Mouse (Mus musculus) spleen, postnatal 4 days (tissue): ENCODE results near the gene Cryl1.

ENCODE experiments used
- DNase-seq, 2 experiments: peaks; one replicate each; pipeline ENCODE4 v3.0.0; 2022; ENCODE audit warnings: low spot score in 2 of 2

The Cryl1 gene

GRCm38 (mm10) chr14:57398065-57398757 lies at the start of gene Cryl1:
TSS of gene Cryl1 (minus strand) at chr14:57398529.
- DNase-seq: peak; percentile 97

- no peak for DNase-seq
Measured at GRCm38 (mm10) chr14:57430451-57430850, 32.1 kb upstream of the Cryl1 start.

GRCm38 (mm10) chr14:57424212-57424561 lies 25.9 kb upstream of the Cryl1 start:
- no peak for DNase-seq

- peak; percentile 85 to 92 for DNase-seq
Measured at GRCm38 (mm10) chr14:57423432-57424211, 25.3 kb upstream of the Cryl1 start, which contains the start of gene Ift88. TSS of gene Ift88 (plus strand) at chr14:57424062.

GRCm38 (mm10) chr14:57417187-57417586 lies 18.9 kb upstream of the Cryl1 start:
- DNase-seq: no peak

- no peak for DNase-seq
Measured at GRCm38 (mm10) chr14:57412166-57412565, 13.8 kb upstream of the Cryl1 start.

GRCm38 (mm10) chr14:57409106-57409505 lies 10.8 kb upstream of the Cryl1 start:
- DNase-seq: no peak

DNA sequence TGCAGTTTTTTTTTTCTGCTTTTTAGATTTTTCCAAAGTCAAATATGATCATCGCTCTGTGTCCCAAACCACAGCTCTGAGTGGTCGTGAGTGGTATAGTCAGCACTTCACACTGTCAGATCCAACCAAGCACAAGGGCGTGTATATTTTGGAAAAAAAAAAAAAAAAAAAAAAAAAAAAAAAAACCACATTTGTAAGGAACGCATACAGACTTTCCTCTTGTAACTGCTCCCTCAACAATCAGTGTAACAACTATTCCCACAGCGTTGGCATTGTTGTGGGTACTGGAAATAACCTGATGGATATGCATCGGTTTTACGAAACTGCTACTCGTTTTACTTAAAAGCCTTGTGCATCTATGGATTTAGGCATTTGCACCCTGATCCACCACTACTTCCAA lies 9.8 kb upstream of the Cryl1 start:
- no peak for DNase-seq

DNA sequence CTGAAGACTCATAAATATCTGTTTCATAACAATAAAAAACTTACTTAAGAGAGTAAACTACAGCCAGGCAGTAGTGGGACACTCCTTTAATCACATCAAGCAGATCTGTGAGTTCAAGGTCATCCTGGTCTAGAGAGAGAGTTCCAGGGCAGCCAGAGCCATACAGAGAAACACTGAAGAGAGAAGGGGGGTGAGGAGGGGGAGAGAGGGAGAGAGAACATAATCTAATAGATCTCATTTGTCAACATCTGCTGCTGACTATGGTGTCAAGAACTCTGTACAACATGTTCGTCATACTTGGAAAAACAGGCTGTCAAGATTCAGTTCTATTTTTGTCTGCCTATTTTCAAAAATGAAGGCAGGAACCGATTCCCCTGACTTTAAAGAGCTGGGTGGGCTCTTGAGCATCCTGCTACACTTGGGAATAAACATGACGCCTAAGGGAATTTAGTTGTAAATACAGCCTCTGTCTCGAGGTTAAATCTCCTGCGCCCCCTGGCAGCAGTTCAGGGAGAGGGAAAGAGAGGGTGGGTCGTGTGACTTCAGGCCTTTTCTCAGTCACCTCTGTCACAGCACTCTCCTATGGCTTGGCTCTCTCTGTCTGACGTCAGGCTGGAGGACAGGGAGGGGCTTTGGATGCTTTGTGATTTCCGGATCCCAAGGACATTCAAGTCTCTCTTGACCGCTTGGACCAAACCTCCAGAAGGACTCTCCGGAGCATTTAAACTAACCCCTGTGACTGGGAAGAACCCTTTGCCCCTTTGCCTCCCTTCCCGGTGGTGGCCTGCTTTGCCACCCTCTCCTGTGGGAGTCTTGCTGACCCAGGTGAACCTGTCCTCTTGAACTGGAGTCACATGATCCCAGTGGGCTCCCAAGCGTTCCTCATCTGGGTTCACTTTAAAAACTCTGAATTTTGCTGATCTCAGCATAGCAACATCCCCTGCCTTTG lies 9.0 kb upstream of the Cryl1 start:
- DNase-seq: peak; percentile 34 to 68

DNA sequence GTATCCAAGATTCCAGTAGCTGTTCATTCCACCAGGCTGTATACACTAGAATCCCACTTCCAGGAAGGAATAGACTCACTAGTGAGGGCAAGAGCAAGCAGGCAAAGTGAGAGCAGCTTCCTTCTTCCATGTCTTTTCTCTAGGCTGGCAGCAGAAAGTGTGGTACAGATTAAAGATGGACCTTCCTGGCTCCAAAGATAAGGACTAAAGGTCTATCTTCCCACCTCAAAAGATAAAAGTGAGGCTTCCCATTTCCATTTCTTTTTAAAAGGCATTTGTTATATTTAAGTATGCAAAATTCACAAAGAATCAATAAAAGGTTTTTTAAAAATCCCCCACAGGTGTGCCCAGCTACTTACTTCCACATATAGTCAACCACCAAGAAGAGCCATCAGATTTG lies 4.5 kb upstream of the Cryl1 start:
- DNase-seq: no peak

- DNase-seq: peak; percentile 17 to 70
Measured at GRCm38 (mm10) chr14:57398813-57399427, 591 bp upstream of the Cryl1 start.

GRCm38 (mm10) chr14:57397221-57397620 lies 1.1 kb downstream of the Cryl1 start:
- DNase-seq: no peak

DNA sequence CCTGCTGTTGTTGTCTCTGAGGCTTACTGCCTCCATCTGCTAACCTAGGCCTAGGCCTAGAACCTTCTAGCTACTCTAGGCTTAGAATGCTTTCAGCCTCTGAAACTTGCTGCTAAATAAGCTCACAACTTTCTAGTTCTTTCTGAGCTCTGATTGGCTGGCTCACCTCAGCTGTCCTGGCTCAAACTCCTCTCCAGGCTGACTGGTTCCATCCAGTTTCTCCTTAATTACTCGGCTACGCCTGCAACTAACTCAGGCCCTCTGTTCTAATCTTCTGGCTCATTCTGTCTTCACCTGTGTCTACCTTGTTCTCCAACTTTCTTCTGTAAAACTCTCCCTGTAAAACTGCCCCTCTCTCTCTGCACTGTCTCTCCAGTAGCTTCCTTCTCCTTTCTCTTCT lies 2.9 kb downstream of the Cryl1 start:
- DNase-seq: no peak

DNA sequence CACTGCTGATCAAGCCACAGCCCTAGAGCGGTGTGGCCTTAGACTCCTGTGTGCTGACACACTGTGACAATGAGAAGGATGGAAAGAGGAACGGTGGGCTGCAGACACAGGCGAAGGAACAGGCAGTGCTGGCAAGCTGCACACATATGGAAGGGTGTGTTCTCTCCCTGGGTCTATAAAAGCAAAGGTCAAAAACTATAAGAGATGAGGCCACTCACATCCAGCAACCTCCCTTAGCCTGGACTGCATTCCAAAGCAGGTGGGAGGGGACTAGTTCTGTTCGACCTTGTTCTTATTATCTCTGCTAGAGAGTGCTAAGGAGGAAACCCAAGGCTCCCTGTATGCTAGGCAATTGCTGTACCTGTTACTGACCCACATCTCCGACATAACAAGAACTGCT lies 6.1 kb downstream of the Cryl1 start:
- DNase-seq: no peak

DNA sequence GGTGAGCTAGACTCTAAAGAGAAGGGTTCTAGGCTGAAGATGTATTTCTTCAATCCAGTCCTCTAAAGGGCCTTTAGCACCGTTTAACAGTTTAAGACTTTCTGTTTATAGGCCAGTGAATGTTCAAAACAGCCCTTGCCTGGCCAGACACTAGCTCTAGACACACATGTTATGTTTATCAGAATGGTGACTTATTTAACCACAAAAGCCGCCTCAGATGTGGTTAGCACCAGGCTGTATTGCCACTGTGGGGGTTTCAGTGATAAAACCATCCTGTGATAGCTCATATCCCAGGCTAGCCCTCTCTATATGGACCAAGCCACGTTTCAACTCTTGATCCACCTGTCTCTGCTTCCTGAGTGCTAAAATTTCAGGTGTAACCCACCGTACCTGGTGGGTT lies 6.7 kb downstream of the Cryl1 start:
- no peak for DNase-seq

GRCm38 (mm10) chr14:57386758-57387561 lies 11.4 kb downstream of the Cryl1 start:
- DNase-seq: no peak

GRCm38 (mm10) chr14:57385667-57386066 lies 12.7 kb downstream of the Cryl1 start:
- no peak for DNase-seq

GRCm38 (mm10) chr14:57377531-57377930 lies 20.8 kb downstream of the Cryl1 start:
- DNase-seq: no peak

- no peak for DNase-seq
Measured at GRCm38 (mm10) chr14:57376956-57377355, 21.4 kb downstream of the Cryl1 start.

DNA sequence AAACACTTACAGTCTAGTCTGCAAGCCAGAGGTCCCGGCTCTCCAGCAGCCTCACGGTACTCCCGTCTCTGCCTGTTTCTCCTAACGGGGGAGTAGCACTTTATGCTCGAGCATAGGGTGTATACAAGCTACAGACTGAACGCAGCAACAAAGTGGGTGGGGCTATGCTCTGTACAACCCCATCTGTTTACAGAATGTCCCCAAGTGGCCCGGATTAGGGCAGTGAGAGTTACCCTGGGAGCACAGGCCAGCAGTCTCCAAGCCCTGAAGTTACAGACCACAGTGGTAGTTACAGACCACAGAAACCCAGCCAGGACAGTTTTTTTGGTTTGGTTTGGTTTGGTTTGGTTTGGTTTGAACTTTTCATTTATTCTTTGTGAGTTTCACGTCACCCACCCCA lies 22.3 kb downstream of the Cryl1 start:
- DNase-seq: no peak

- DNase-seq: no peak
Measured at GRCm38 (mm10) chr14:57375205-57375604, 23.1 kb downstream of the Cryl1 start.
